Mouse (Mus musculus) hindlimb bud, embryonic 11.5 days (tissue): Measurements from ENCODE around the gene Btnl9.
"Not testable (repeated sequence)": the region's sequence is repeated elsewhere in the genome, so short reads cannot be mapped to it uniquely, and the experiment has no call there.

Experiments used
- DNase-seq: peaks from one replicate; pipeline ENCODE4 v3.0.0-alpha.2; 2012; ENCODE audit warnings: low read depth, low spot score; ENCODE audit errors: extremely low spot score

Gene Btnl9

DNA sequence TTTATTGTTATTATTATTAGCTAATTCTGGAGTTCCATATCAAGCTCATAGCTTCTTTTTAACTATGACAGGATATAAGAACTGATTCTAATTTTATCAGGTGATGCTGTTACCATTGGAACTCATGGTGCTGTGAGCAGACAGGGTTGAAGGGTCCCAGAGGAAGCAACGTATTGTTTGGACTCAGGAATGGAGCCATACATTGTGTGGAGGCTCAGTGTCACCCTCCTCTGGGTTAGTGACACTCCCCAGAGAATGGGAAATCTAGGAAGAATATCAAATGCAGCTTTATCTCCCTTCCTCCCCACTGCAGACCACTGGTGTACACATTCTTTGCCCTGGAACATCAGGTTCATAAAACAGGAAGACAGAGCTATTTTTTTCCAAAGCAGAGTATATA lies 3.8 kb downstream of the Btnl9 start:
- no peak for DNase-seq

DNA sequence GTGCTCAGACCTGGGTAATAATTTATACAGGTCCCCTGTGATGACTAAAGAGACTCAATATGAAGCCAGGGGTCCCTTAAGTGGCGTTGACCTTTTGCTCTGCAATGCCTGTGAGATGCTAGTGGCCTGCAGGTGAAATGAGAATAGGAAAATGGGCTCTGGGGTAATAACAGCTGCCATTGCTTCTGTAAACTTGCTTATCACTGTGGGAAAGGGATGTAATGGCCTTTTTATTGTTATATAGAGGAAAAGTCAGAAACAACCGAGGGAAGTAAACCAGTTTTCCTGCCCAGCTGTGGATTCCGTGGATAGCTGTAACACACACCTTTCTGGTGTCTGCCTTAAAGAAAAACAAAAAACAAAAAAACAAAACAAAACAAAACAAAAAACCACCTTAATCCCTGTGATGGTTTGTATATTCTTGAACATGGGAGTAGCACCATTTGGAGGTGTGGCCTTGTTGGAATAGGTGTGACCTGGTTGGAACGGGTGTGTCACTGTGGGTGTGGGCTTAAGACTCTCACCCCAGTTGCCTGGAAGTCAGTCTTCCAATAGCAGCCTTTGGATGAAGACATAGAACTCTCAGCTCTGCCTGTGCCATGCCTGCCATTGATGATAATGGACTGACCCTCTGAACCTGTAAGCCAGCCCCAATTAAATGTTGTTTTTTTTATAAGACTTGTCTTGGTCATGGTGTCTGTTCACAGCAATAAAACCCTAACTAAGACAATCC lies 10.7 kb downstream of the Btnl9 start:
- not testable (repeated sequence) for DNase-seq

DNA sequence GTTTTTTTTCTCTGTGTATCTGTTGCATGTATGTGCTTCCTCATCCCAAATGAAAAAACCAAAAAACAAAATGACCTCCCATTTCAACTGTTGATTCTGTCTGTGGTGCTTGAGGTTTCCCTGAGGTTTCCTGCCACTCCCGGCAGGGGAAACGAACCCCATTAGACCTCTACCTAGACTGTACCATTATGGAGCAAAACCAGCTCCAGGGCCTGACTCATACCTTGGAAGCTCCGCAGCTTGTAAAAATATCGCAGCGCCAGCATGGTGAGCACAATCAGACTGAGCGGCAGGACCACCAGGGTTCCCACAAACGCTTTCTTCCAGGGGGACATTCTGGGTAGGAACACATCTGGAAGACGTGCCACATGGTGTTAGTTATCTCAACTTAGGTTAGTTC lies 11.6 kb downstream of the Btnl9 start:
- DNase-seq: no peak

DNA sequence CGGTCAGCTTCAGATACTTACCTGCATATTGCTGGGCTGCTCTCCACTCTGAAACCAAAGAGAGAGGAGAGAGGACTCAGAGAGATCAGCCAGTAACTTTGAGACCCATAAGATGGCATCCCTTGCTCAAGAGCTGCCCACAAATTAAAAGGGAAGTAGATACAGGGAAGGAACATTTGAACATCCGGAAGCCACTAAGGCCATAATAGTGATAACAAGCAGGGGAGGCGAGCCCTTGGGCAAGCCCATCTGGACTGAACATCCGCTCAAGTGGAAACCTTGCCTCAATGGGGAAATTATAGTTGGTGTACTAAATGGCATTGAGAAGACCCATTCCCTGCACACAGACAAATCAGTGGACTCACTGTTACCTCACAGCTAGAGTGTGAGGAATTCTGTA lies 16.4 kb downstream of the Btnl9 start:
- DNase-seq: no peak

DNA sequence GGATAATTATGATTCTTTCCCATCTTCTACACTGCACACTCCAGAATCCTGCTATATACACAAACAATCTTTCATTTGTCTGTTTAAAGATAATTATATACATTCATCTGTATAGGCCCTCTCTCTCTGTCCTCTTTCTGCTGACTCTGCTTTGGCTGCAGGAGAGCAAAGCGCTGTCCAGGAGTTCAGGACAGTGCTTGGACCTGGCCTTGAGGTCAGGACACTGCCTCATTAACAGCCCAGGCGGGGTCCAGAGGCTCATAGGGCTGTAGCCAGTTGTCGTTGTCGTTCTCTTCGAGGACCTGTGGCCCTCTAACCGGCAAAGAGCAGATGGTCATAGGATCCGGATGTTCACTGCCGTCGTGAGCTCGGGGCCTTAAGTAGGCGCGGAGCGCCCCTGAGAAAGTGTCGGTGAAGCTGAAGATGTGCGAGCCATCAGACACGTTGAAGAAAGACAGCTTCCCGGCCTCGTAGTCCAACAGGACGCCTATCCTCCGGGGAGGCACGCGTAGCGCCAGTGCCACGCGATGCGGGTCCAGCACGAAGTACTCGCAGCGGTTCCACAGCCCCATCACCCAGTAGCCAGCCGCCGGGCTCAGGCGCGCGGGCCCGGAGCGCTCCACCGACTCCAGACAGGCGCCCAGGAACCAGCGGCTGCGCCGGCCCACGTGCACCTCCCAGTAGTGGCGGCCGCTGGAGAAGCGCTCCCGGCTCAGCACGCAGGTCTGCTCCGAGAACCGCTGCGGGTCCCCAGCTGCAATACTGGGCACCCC lies 17.9 kb downstream of the Btnl9 start:
- no peak for DNase-seq

DNA sequence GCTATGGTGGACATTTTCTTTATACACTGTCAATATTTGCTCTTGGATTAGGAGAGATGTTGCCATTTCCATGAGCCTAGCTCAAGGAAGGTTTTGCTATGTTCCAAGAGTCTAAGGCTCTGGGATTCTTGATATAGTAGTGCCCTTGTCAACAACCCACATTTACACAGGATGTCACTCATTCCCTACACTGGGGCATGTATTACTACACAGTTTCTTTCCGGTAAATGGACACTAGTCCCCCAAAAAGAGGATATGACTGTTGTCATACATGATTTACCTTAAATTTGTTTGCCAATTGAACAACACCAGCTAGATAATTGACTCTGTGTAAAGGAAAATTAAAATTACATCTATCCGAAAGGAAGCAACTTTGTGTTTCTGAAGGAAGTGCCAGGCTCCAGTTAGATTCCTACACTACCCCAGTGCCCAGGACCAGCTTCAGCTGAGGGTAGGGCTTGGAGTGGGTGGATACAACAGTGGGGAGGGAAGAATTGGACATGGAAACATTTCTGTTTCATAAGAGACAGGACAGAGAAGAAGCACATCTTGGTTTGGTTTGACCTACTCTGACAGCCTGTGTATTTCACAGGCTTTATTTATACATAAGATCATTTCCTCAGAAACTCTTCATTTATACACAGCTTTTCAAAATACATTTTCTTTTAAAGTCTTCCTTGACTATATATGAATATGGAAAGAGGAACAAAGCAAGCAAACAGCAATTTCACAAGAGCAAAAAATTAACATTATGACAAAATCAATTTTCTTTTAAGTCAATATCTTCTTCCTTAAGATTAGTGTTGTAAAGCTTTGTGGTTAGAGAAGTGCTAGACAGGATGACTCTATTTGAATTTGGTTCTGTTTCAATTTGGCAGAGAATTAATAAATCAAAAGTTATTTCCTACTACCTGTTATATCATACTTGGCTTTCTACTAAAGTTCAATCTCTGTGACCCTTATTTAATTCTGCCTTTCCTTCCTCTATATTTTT lies 29.8 kb downstream of the Btnl9 start:
- no peak for DNase-seq

DNA sequence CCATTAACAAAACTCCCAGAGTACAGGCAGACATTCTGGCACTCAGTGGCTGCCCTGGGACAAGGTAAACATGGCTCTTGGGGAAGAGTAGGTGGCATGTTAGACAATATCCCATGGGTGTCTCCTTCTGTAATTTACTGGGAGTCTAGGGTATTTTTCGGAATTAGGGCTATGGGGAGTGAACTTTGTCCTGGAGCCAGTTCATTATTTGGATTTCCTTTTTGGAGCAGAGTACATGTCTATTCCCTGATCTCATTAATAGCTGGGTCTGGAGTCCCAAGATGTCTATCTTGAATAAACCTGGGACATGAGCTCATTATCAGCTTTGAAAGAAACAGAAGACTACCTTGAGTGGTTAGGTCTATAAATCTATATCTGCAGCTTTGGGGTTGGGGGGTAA lies 32.9 kb downstream of the Btnl9 start, which contains the start of gene Olfr1394:
Gene Olfr1394 (plus strand): TSS at position 301 of the 400 bp plus-strand sequence.
- DNase-seq: no peak

DNA sequence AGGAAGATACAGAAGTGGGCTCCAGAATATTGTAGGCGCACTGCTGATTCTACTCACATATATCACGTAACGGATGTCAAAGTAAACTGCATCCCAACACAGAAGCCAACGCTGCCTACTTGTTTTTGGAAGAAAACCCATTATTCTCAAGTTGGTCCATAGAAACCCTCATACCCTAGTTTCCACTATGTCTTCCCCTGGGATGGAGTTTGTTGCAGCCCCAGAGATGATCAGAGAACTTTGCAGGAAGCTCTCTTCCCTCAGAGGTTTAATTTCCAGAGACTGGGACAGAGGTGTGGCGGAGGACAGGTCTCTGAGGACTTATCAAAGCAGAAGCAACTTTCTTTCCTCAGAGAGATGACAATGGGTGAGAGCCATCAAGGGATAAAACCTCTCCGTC lies 45.0 kb downstream of the Btnl9 start, which contains the start of gene Olfr1395:
Gene Olfr1395 (plus strand): TSS at position 301 of the 400 bp plus-strand sequence.
- no peak for DNase-seq

DNA sequence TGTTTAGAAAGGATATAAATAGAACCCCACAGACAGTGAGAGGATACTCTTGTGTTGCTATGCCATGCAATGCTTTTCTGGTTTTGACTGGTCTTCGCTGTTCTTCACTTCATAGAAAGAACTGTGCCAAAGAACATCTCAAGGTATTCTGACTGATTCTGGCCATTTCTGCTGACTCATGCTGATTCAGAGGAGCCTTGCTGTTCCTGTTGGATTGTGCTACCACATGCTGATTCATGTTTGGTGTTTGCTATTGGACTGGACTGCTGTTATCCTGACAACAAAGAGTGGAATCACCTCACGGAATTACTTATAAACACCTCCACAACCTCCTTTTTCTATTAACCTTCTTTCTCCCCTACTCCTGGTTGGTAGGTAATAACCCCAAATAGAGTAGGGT lies 62.8 kb downstream of the Btnl9 start:
- DNase-seq: no peak

DNA sequence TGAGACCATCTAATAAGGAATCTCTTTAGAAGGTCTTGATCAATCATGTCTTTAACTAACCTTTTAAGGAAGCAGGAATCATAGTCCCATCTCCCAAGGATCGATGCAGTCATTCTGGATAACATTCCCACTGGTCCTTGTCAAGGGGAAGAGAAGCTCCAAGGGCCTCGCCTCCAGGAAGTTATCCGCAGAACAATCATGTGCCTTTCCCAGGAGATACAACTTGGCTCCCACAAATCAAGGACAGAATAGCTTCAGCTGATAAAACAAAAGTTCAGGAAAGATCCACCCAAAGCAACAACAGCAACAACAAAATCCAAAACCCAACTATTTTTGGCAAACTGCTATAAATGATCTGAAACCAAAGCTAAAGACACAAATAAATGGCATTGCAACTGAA lies 67.3 kb downstream of the Btnl9 start:
- no peak for DNase-seq
